Mouse (Mus musculus) embryonic fibroblast, embryonic 13.5 days (primary cell): ENCODE data around the gene Agpat4.

Source experiments
- CTCF ChIP-seq: IDR thresholded peaks from 2 replicates; pipeline ENCODE4 v1.5.1; 2011; ENCODE audit warnings: mild to moderate bottlenecking, control low read depth, low read length, moderate library complexity, borderline replicate concordance; ENCODE audit not compliant: insufficient read depth
- POLR2A ChIP-seq: IDR thresholded peaks from 2 replicates; pipeline ENCODE4 v1.6.1; 2011; ENCODE audit warnings: low read depth, mild to moderate bottlenecking, control low read depth, low read length, moderate library complexity

GRCm38 (mm10) chr17:12206248-12206647, 87.7 kb downstream of the Agpat4 start:
- TF ChIP-seq CTCF (no peak), POLR2A (no peak)
